Mouse (Mus musculus) intestine, embryonic 16.5 days (tissue): ENCODE results near the gene Gm12184. TPM values are rescaled to one million over a fixed set of nuclear protein-coding genes. Genes with fewer than 3 reads are reported as not detected.
"Not testable (repeated sequence)": the region's sequence is repeated elsewhere in the genome, so short reads cannot be mapped to it uniquely, and the experiment has no call there.

ENCODE experiments used
- ATAC-seq: fragments of 200-750 bp; cut with Nextera tagmentation; 2 replicates; pipeline ENCODE4 v1.8.0; 2017; ENCODE audit warnings: moderate TSS enrichment, moderate library complexity
- H3K27ac ChIP-seq: fragments of 300-500 bp; sonication (generic); 2 replicates; pipeline ENCODE4 v1.5.1; 2014; ENCODE audit warnings: mild to moderate bottlenecking, low read length
- H3K27me3 ChIP-seq: fragments of 300-500 bp; sonication (generic); replicated peaks from 2 replicates; pipeline ENCODE4 v1.6.1; 2014; ENCODE audit warnings: low read length, control low read depth, mixed read lengths; ENCODE audit not compliant: control insufficient read depth, insufficient read depth
- H3K36me3 ChIP-seq: fragments of 300-500 bp; sonication (generic); 2 replicates; pipeline ENCODE4 v1.6.1; 2014; ENCODE audit warnings: low read length, control low read depth; ENCODE audit not compliant: control insufficient read depth, insufficient read depth
- H3K4me1 ChIP-seq: fragments of 300-500 bp; sonication (generic); 2 replicates; pipeline ENCODE4 v1.6.1; 2014; ENCODE audit warnings: low read length, control low read depth, mixed read lengths; ENCODE audit not compliant: control insufficient read depth, insufficient read depth
- H3K4me2 ChIP-seq: fragments of 300-500 bp; sonication (generic); 2 replicates; pipeline ENCODE4 v1.6.1; 2014; ENCODE audit warnings: low read depth, low read length, control low read depth
- H3K4me3 ChIP-seq: fragments of 300-500 bp; sonication (generic); 2 replicates; pipeline ENCODE4 v1.5.1; 2014; ENCODE audit warnings: mild to moderate bottlenecking, low read length
- H3K9ac ChIP-seq: fragments of 300-500 bp; sonication (generic); 2 replicates; pipeline ENCODE4 v1.6.1; 2014; ENCODE audit warnings: low read depth, low read length
- H3K9me3 ChIP-seq: fragments of 300-500 bp; sonication (generic); 2 replicates; pipeline ENCODE4 v1.6.1; 2016; ENCODE audit warnings: low read length, control low read depth; ENCODE audit not compliant: control insufficient read depth
- WGBS: fragments of 180-500 bp; shearing (Covaris S2); extraction: QIAGEN DNeasy Blood & Tissue Kit; methylation state at CpG from one replicate; pipeline ENCODE4 v1.1.7; 2014; 5-methylcytosine and 5-hydroxymethylcytosine counted together
- polyA plus RNA-seq: library from polyadenylated mRNA; unstranded; fragments of >200 nt; fragmentation: Nextera tagmentation; extraction: Ambion mirVana; gene quantifications from 2 replicates; pipeline ENCODE4 v1.2.1, GENCODE M21; 2015

Gene Gm12184
- polyA plus RNA-seq, 1 experiment from 2014 or later, result 1.4 TPM

GRCm38 (mm10) chr11:48851270-48851995, 25.0 kb upstream of the Gm12184 start:
- Histone ChIP-seq H3K9ac (no peak overlapping the region), H3K4me3 (no peak overlapping the region), H3K27ac (no peak overlapping the region), H3K27me3 (no peaks in the 10 kb centered on the region; the same call in 1 of the 2 replicates), H3K9me3 (no peaks in the 10 kb centered on the region), H3K36me3 (no peaks in the 10 kb centered on the region), H3K4me1 (peaks cover 15% of the 10 kb centered on the region), H3K4me2 (no peak overlapping the region)
- WGBS, result 73% methylated on average over 4 of the region's 4 CpGs
- no peak for ATAC-seq

- 24% methylated on average over 2 of the region's 2 CpGs for WGBS
- ATAC-seq, result no peak
- H3K27ac ChIP-seq, result no peak overlapping the region
Observed at GRCm38 (mm10) chr11:48850240-48850639, 23.8 kb upstream of the Gm12184 start.

GRCm38 (mm10) chr11:48846881-48847280, 20.4 kb upstream of the Gm12184 start:
- 71% methylated on average over 5 of the region's 5 CpGs for WGBS
- Histone ChIP-seq H3K4me2 (no peak overlapping the region), H3K9me3 (no peaks in the 10 kb centered on the region), H3K27ac (no peak overlapping the region), H3K4me3 (no peak overlapping the region), H3K9ac (no peak overlapping the region), H3K4me1 (0 out of 2 replicates have a peak, but pooled peaks cover 3% of the 10 kb centered on the region), H3K36me3 (no peaks in the 10 kb centered on the region), H3K27me3 (no peaks in the 10 kb centered on the region; the same call in 1 of the 2 replicates)
- no peak for ATAC-seq

More at GRCm38 (mm10) chr11:48850240-48850639, 23.8 kb upstream of the Gm12184 start:
- H3K9ac ChIP-seq, result peak overlapping the region; percentile 10; the same call in 1 of the 2 replicates
- no peaks in the 10 kb centered on the region for H3K9me3 ChIP-seq
- no peak overlapping the region for H3K4me3 ChIP-seq
- H3K36me3 ChIP-seq, result no peaks in the 10 kb centered on the region
- no peaks in the 10 kb centered on the region; the same call in 1 of the 2 replicates for H3K27me3 ChIP-seq
- no peak overlapping the region for H3K4me2 ChIP-seq
- H3K4me1 ChIP-seq, result peaks cover 17% of the 10 kb centered on the region

- H3K9ac ChIP-seq, ATAC-seq, H3K4me1 ChIP-seq, H3K4me3 ChIP-seq, H3K9me3 ChIP-seq, H3K27me3 ChIP-seq, H3K27ac ChIP-seq, H3K4me2 ChIP-seq, H3K36me3 ChIP-seq: not testable (repeated sequence)
- 77% methylated on average over 2 of the region's 2 CpGs for WGBS
Observed at GRCm38 (mm10) chr11:48846362-48846761, 19.9 kb upstream of the Gm12184 start.

- no peaks in the 10 kb centered on the region; the same call in 1 of the 2 replicates for H3K27me3 ChIP-seq
- 0 out of 2 replicates have a peak, but pooled peaks cover 3% of the 10 kb centered on the region for H3K4me1 ChIP-seq
- no peaks in the 10 kb centered on the region for H3K9me3 ChIP-seq
- no peak overlapping the region for H3K4me3 ChIP-seq
- ATAC-seq, result no peak
- H3K4me2 ChIP-seq, result no peak overlapping the region
- H3K27ac ChIP-seq, result no peak overlapping the region
- no peaks in the 10 kb centered on the region for H3K36me3 ChIP-seq
- H3K9ac ChIP-seq, result no peak overlapping the region
- 35% methylated on average over 13 of the region's 13 CpGs for WGBS
Observed at GRCm38 (mm10) chr11:48845244-48845815, 18.9 kb upstream of the Gm12184 start.

- no peak overlapping the region for H3K27ac ChIP-seq
- no peaks in the 10 kb centered on the region for H3K27me3 ChIP-seq
- WGBS, result 57% methylated on average over 6 of the region's 6 CpGs
- H3K4me3 ChIP-seq, result no peak overlapping the region
- no peak overlapping the region for H3K4me2 ChIP-seq
- ATAC-seq, result no peak
- H3K9me3 ChIP-seq, result no peaks in the 10 kb centered on the region
- H3K36me3 ChIP-seq, result no peaks in the 10 kb centered on the region
- no peak overlapping the region for H3K9ac ChIP-seq
- H3K4me1 ChIP-seq, result 0 out of 2 replicates have a peak, but pooled peaks cover 3% of the 10 kb centered on the region
Observed at GRCm38 (mm10) chr11:48844309-48844708, 17.9 kb upstream of the Gm12184 start.

- H3K36me3 ChIP-seq, result no peaks in the 10 kb centered on the region
- no peak overlapping the region for H3K9ac ChIP-seq
- ATAC-seq, result 0 out of 2 replicates have a peak, but pooled peaks have one; percentile 3
- no peak overlapping the region for H3K27ac ChIP-seq
- H3K27me3 ChIP-seq, result no peaks in the 10 kb centered on the region
- H3K9me3 ChIP-seq, result no peaks in the 10 kb centered on the region
- WGBS, result 58% methylated on average over 11 of the region's 11 CpGs
- no peak overlapping the region for H3K4me2 ChIP-seq
- H3K4me1 ChIP-seq, result peaks cover 9% of the 10 kb centered on the region
- no peak overlapping the region for H3K4me3 ChIP-seq
Observed at GRCm38 (mm10) chr11:48843202-48843601, 16.7 kb upstream of the Gm12184 start.

GRCm38 (mm10) chr11:48842378-48842792, 15.9 kb upstream of the Gm12184 start:
- no peak overlapping the region for H3K4me2 ChIP-seq
- WGBS, result 85% methylated on average over 4 of the region's 4 CpGs
- ATAC-seq, result no peak

GRCm38 (mm10) chr11:48841213-48841612, 14.8 kb upstream of the Gm12184 start:
- no peak overlapping the region for H3K27ac ChIP-seq
- H3K27me3 ChIP-seq, result no peaks in the 10 kb centered on the region
- no peaks in the 10 kb centered on the region for H3K36me3 ChIP-seq
- H3K9me3 ChIP-seq, result no peaks in the 10 kb centered on the region
- H3K4me2 ChIP-seq, result no peak overlapping the region
- WGBS, result 84% methylated on average over 5 of the region's 5 CpGs
- no peak overlapping the region for H3K9ac ChIP-seq
- H3K4me1 ChIP-seq, result peaks cover 15% of the 10 kb centered on the region
- no peak for ATAC-seq
- H3K4me3 ChIP-seq, result no peak overlapping the region

More at GRCm38 (mm10) chr11:48842378-48842792, 15.9 kb upstream of the Gm12184 start:
- Histone ChIP-seq H3K36me3 (no peaks in the 10 kb centered on the region), H3K9ac (no peak overlapping the region), H3K9me3 (no peaks in the 10 kb centered on the region), H3K4me1 (peaks cover 10% of the 10 kb centered on the region), H3K27me3 (no peaks in the 10 kb centered on the region), H3K4me3 (no peak overlapping the region), H3K27ac (no peak overlapping the region)
